Mouse (Mus musculus) E14TG2a.4 (cell line): ENCODE measurements around the gene Prnd.

Experiments used
- H3K27me3 ChIP-seq: 2 replicates; pipeline ENCODE4 v1.6.1; 2014; ENCODE audit warnings: low read length, control low read depth; ENCODE audit not compliant: insufficient read depth
- H3K36me3 ChIP-seq: 2 replicates; pipeline ENCODE4 v1.6.1; 2014; ENCODE audit warnings: low read length, control low read depth; ENCODE audit not compliant: insufficient read depth
- H3K4me1 ChIP-seq: replicated peaks from 2 replicates; pipeline ENCODE4 v1.6.1; 2014; ENCODE audit warnings: low read depth, low read length, control low read depth
- H3K4me3 ChIP-seq: replicated peaks from 2 replicates; pipeline ENCODE4 v1.5.1; 2014; ENCODE audit warnings: mild to moderate bottlenecking, low read length
- H3K9me3 ChIP-seq: 2 replicates; pipeline ENCODE4 v1.6.1; 2014; ENCODE audit warnings: low read length, control low read depth
- CTCF ChIP-seq: conservative IDR thresholded peaks from 2 replicates; pipeline ENCODE4 v1.5.1; 2014; ENCODE audit warnings: low read length
- NANOG ChIP-seq: IDR thresholded peaks from 2 replicates; pipeline ENCODE4 v1.6.1; 2014; ENCODE audit warnings: borderline replicate concordance, low read length, mixed read lengths
- POU5F1 ChIP-seq: IDR thresholded peaks from 2 replicates; pipeline ENCODE4 v1.6.1; 2014; ENCODE audit warnings: low read length, borderline replicate concordance

Prnd gene

DNA sequence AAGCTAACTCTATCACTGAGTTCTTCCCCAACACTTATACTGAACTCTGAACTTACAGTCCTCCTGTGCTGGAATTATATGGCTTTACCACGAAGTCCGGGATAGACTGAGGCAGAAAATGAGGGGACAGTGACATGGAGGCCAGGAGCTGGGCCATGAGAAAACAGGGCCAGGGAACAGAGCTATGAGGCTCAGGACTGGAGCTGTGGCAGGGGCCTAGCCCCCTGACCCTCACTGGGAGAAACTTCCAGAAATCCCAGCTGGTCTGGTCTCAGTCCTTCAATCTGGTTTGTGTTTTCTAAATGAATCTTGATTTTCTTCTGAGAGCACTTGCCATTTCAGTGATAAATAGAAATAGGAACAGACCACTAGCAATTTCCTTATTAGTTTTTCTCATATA lies 16.4 kb upstream of the Prnd start:
- Histone ChIP-seq H3K27me3 (no peaks in the 10 kb centered on the region), H3K4me1 (peaks cover 12% of the 10 kb centered on the region), H3K36me3 (peaks cover 24% of the 10 kb centered on the region), H3K9me3 (peaks cover 50% of the 10 kb centered on the region), H3K4me3 (no peak overlapping the region)
- TF ChIP-seq NANOG, result no peak
- TF ChIP-seq POU5F1, result no peak
- no peak for TF ChIP-seq CTCF

DNA sequence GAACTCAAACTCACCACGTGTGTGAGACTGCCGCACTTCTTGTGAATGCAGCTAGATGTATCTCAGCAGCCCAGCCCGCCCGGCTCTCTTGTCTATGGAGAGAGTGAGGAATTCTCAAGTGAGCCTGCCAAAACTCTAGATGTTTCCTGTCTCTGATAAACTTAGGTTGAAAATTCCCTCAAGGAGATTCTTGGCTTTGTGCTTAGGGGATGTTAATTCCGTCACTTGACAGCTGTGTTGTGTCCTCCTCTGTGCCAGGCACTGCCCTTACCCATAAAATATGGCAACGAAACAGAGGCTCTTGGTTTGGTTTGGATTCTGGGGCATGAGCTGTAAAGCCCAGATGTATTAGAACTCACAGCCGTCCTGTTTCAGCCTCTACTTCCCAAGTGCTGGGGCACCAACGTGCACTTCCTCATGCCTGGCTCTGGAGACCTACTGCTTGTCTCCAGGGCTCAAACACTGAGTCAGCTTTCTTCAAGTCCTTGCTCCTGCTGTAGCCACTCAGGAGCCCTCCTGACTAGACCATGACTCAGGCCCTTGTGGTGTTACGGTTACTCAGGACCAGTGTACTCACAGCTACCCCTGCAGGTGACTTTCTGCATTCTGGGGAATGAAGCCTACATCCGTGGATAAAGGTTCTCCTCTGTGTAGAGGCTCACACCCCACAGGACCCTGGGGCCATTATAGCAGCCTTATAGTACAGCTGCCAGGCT lies 15.1 kb upstream of the Prnd start:
- Histone ChIP-seq H3K9me3 (peaks cover 50% of the 10 kb centered on the region), H3K36me3 (peaks cover 24% of the 10 kb centered on the region), H3K4me1 (peaks cover 13% of the 10 kb centered on the region), H3K27me3 (no peaks in the 10 kb centered on the region), H3K4me3 (no peak overlapping the region)
- no peak for TF ChIP-seq CTCF
- TF ChIP-seq POU5F1, result no peak
- no peak for TF ChIP-seq NANOG

DNA sequence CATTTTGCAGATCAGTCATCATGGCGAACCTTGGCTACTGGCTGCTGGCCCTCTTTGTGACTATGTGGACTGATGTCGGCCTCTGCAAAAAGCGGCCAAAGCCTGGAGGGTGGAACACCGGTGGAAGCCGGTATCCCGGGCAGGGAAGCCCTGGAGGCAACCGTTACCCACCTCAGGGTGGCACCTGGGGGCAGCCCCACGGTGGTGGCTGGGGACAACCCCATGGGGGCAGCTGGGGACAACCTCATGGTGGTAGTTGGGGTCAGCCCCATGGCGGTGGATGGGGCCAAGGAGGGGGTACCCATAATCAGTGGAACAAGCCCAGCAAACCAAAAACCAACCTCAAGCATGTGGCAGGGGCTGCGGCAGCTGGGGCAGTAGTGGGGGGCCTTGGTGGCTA lies 14.3 kb upstream of the Prnd start:
- TF ChIP-seq CTCF (no peak), NANOG (no peak), POU5F1 (no peak)
- no peaks in the 10 kb centered on the region for H3K27me3 ChIP-seq
- peaks cover 43% of the 10 kb centered on the region for H3K9me3 ChIP-seq
- no peak overlapping the region for H3K4me3 ChIP-seq
- peaks cover 22% of the 10 kb centered on the region for H3K36me3 ChIP-seq
- peaks cover 13% of the 10 kb centered on the region for H3K4me1 ChIP-seq

DNA sequence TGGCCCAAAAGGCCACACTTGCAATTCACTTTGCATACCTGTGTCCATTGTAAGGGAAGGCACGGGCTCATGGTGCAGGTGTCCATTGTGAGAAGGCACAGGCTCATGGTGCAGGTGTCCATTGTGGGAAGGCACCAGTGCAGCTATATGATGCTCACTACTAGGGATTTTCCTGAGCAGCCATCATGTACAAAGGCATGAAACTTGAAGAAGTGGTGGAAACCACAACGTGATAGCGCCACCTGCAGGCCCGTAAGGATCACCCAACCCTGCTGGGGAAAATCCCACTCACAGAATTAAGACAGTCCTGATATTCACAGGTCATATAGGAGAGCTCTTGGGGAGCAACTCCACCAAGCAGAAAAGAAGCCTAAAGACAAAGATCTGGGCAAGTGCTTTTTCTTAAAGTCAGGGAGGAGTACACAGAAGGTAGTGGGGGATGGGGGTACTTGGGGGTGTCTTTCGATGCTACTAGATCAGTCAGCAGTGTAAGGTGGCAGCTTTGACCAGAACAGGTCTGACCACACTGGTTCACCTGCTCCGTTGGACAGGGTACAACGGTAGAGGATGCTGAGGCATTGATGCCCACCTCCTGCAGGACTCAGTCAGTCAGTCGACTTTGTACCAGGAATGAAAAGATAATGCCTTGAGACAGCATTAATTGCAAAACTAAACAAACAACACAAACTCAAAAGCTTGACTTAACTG lies 11.1 kb upstream of the Prnd start:
- Histone ChIP-seq H3K4me1 (peaks cover 13% of the 10 kb centered on the region), H3K27me3 (no peaks in the 10 kb centered on the region), H3K4me3 (no peak overlapping the region), H3K36me3 (peaks cover 4% of the 10 kb centered on the region; the same call in 1 of the 2 replicates), H3K9me3 (peaks cover 25% of the 10 kb centered on the region)
- TF ChIP-seq NANOG, result no peak
- TF ChIP-seq CTCF, result peak; percentile 77

DNA sequence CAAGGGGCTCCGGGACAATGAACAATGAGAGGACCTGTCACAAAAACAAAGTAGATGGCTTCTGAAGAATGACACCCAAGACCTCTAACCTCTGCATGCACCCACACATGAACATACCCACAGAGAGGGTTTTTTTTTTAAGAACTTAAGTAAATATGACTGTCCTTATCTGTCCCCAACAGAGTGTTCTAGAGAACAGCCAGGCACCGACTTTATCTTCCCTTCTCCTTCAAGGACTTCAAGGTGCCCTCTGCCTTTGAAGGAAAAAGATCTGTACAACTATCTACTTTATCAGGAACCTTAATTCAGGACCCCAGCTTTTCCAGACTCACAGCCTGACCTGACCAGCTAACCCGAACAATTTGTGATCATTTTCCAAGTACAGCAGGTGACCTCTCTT lies 10.2 kb upstream of the Prnd start:
- no peak overlapping the region for H3K4me3 ChIP-seq
- H3K36me3 ChIP-seq, result peaks cover 4% of the 10 kb centered on the region; the same call in 1 of the 2 replicates
- TF ChIP-seq CTCF (no peak), POU5F1 (no peak), NANOG (no peak)
- peaks cover 15% of the 10 kb centered on the region for H3K9me3 ChIP-seq
- no peaks in the 10 kb centered on the region for H3K27me3 ChIP-seq
- H3K4me1 ChIP-seq, result peaks cover 13% of the 10 kb centered on the region

DNA sequence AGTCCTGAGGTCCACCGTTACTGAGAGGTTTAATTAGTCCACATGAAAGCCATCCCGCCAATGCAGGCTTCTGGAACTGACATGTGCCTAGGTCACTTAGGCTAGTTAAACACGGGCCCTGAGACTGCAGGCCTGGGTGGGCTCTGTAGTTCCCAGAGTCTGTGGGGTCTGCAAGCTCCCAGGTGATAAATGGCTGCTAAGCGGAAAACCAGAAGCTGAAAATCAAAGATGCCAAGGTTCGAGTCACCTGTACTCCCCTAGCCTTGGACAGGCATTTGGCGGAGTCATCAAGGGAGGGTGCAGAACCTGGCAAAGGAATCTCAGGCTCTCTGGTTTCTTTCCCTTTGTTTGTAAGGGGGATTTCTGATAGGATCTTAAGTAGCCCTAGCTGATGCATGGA lies 9.2 kb upstream of the Prnd start:
- peaks cover 2% of the 10 kb centered on the region; the same call in 1 of the 2 replicates for H3K27me3 ChIP-seq
- no peak for TF ChIP-seq POU5F1
- no peak for TF ChIP-seq CTCF

DNA sequence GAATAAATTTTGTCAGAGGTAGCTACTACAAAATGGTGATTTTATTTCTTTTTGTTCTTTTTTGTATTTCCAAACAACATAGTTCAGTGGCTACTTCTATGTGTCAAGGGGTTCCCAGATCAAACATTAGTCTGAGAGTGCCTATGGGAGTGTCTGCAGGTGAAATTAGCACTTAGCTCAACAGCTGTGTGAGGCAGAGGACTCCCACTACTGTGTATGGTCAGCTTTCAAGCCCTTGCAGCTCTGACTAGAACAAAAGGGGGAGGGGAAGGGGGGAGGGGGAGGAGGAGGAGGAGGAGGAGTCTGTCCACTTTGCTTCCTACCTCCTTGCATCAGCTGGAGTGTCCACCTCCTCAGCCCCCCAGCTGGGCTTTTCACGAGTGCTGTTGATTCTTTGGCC lies 6.3 kb upstream of the Prnd start:
- Histone ChIP-seq H3K36me3 (no peaks in the 10 kb centered on the region), H3K4me3 (no peak overlapping the region), H3K9me3 (peaks cover 12% of the 10 kb centered on the region), H3K4me1 (peaks cover 11% of the 10 kb centered on the region), H3K27me3 (peaks cover 8% of the 10 kb centered on the region; the same call in 1 of the 2 replicates)
- no peak for TF ChIP-seq CTCF
- no peak for TF ChIP-seq POU5F1
- no peak for TF ChIP-seq NANOG

More for the DNA sequence above, 9.2 kb upstream of the Prnd start:
- H3K4me1 ChIP-seq, result peaks cover 13% of the 10 kb centered on the region
- peaks cover 4% of the 10 kb centered on the region; the same call in 1 of the 2 replicates for H3K36me3 ChIP-seq
- peaks cover 12% of the 10 kb centered on the region for H3K9me3 ChIP-seq
- H3K4me3 ChIP-seq, result no peak overlapping the region

DNA sequence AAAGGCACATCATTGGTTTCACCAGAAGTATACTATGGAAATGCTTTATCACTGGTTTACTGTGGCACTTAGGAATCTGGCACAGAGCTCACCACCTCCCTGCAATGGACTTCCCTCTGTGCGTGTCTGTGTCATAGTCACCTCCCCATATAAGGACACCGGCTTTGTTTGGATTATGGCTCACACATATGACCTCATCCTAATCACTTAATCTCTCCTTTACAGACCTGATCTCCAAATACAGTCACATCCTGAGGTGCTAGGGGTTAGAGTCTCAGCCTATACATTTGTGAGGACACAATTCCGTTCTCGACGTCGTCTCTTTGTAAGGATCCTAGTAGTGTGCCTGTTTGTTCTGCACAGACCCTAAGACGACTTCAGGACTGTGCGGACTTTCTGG lies 5.4 kb upstream of the Prnd start:
- no peak for TF ChIP-seq POU5F1
- TF ChIP-seq NANOG, result no peak
- TF ChIP-seq CTCF, result no peak
- peaks cover 12% of the 10 kb centered on the region for H3K9me3 ChIP-seq
- H3K4me1 ChIP-seq, result peaks cover 18% of the 10 kb centered on the region
- peaks cover 8% of the 10 kb centered on the region; the same call in 1 of the 2 replicates for H3K27me3 ChIP-seq
- H3K36me3 ChIP-seq, result no peaks in the 10 kb centered on the region
- no peak overlapping the region for H3K4me3 ChIP-seq

DNA sequence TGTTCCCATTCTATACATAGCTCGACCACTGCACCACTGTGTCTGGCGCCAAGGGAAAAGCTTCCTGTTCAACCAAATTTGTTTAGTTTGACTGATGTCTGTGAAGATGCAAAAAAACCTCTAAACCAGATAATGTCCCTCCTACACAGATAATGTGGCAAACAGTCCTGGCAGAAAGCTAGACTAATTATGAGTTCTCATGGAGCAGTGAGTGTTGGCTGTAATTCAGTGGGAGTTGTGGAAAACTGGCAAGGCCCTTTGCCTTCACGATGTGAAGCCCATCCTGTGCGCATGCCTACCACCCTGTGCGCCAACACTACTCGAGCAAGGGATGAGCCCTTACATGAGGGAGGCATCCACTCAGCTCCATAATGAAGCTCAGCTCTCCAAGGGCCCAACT lies 4.9 kb upstream of the Prnd start:
- H3K4me3 ChIP-seq, result no peak overlapping the region
- H3K9me3 ChIP-seq, result peaks cover 12% of the 10 kb centered on the region
- no peaks in the 10 kb centered on the region for H3K36me3 ChIP-seq
- no peak for TF ChIP-seq NANOG
- TF ChIP-seq POU5F1, result no peak
- no peak for TF ChIP-seq CTCF
- peaks cover 8% of the 10 kb centered on the region; the same call in 1 of the 2 replicates for H3K27me3 ChIP-seq
- H3K4me1 ChIP-seq, result peaks cover 24% of the 10 kb centered on the region
